Mouse (Mus musculus) thymus, adult 2 months (tissue): ENCODE data around the gene Gm13539.

Source experiments
- CTCF ChIP-seq: fragments of 200-500 bp; IDR thresholded peaks from 2 replicates; pipeline ENCODE4 v1.5.1; 2012; ENCODE audit warnings: mild to moderate bottlenecking, control low read depth, low read length, moderate library complexity, borderline replicate concordance; ENCODE audit not compliant: control insufficient read depth, poor library complexity, insufficient read depth; ENCODE audit errors: extremely low read depth
- POLR2A ChIP-seq: fragments of 200-500 bp; IDR thresholded peaks from 2 replicates; pipeline ENCODE4 v1.6.1; 2012; ENCODE audit warnings: mild to moderate bottlenecking, low read length, control low read depth, moderate library complexity; ENCODE audit not compliant: control insufficient read depth, poor library complexity, insufficient read depth; ENCODE audit errors: extremely low read depth

- no peak for TF ChIP-seq CTCF
- no peak for TF ChIP-seq POLR2A
Observed at GRCm38 (mm10) chr2:25785573-25786322, 3.7 kb downstream of the Gm13539 start.
